Mouse (Mus musculus) spleen, postnatal 4 days (tissue): ENCODE measurements at regions not wholly inside any gene's neighbourhood (a gene's known extent, or its start where the extent isn't known, plus 50 kb on each side); places are given as distances from the start of the nearest gene placed in this dataset.

ENCODE experiments used
- DNase-seq, 2 experiments: peaks; one replicate each; pipeline ENCODE4 v3.0.0; 2022; ENCODE audit warnings: low spot score in 2 of 2

DNA sequence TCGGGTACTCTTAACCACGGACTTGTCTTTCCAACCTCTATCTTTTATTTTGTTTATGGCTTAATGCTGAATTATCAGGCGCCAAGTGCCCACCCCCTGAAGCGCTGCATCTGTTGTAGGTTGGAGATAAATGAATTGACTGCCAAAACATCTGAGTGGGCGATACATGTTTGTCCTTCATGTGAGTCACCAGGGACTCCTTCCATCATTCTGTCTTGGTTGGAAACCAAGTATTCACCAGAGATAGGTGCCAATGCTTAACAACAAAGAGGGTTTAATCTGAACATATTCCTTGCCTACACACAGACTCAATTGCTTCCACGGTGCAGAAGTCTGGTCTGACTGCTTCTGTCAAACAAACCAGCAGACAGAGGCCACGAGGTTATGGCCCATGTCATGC is 203.6 kb downstream of the Rpap3 start:
- DNase-seq, result peak; percentile 2 to 49

DNA sequence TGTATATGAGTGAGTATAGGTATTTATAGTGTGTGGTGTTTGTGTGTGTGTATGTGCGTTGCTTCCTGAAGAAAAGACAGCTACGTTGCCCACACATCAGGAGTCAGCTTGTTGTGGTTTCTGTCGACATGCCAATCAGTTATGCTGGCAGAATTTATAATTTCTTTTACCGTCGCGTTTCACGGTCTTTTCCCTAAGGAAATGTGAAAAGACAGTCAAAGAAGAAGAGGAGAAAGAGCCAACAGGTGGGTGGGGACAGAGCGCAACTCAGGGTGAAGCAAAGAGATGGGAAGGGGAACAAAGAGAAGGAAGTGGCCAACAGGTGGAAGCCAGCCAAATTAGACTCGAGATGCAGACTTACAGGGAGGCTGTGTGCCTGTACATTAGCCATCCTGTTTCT is 204.2 kb downstream of the Rpap3 start:
- DNase-seq, result peak; percentile 11 to 46

- peak; percentile 6 to 53 for DNase-seq
These were observed 205.7 kb downstream of the Rpap3 start for GRCm38 (mm10) chr15:97499821-97500385.

DNA sequence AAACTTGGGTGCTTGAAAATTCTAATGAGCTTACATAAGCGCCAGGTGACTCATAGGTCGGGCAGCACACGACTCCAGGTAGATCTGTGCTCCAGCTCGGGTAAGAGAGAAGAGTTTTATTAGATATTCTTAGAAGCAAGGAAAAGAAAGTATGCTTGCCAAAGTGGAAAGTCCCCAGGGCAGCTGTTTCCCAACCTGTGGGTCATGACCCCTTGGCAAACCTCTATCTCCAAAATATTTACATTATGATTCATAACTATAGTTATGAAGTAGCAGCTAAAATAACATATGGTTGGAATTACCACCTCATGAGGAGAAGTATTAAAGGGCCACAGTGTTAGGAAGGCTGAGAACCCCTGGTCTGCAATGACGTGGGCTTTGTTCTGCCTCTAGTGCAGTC is 206.4 kb downstream of the Rpap3 start:
- peak; percentile 1 to 15 for DNase-seq

DNA sequence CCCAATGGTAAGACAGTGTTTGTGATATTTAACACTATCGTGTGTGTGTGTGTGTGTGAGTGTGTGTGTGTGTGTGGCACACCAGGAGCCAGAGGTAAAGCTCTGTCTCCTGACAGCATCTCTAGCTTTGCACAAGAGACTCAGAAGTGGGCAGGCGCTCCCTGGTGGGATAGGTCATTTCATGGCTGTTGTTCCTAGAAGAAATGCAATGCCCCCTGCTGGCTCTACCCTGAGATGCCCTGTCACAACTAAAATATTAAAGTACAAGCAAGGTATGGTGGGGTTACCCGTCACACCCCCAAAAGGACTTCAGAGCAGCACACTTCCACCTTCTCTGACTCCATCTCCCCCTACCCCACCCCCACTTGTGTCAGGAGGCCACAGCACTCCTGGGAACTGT is 207.2 kb downstream of the Rpap3 start:
- DNase-seq, result peak; percentile 51 to 69

DNA sequence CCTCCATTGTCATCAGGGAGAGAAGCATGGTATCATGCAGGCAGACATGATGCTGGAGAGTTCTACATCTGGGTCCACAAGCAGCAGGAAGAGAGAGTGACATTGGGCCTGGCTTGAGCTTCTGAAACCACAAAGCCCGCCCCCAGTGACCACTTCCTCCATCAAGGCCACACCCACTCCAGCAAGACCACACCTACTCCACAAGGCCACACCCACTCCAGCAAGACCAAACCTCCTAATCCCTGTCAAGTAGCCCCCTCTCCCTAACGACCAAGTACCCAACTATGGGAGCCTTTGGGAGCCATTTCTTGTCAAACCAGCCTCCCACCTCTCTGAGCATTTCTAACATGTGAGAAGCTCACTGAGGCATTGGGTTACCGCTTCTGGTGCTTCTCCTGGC is 209.6 kb downstream of the Rpap3 start:
- peak; percentile 9 to 52 for DNase-seq

- DNase-seq, result peak in 1 of 2 experiments; percentile 19
These were observed 212.3 kb downstream of the Rpap3 start for GRCm38 (mm10) chr15:97493340-97493739.

- DNase-seq, result peak; percentile 1 to 30
These were observed 213.8 kb downstream of the Rpap3 start for GRCm38 (mm10) chr15:97491796-97492195.

DNA sequence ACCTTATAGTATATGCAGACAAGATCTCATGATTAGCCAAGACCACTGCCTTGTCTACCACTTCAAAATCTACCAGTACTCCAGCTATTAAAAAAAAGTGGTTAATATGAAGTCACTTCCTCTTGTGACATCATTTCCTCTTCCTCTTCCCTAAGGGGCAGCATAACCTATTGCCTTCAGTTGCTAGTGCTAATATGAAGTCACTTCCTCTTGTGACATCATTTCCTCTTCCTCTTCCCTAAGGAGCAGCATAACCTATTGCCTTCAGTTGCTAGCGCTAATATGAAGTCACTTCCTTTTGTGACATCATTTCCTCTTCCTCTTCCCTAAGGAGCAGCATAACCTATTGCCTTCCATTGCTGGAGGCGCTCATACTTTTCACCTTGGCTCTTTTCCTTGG is 218.2 kb downstream of the Rpap3 start:
- no peak for DNase-seq

- peak in 1 of 2 experiments; percentile 51 for DNase-seq
These were observed 225.1 kb upstream of the Amigo2 start for GRCm38 (mm10) chr15:97471986-97472779.

GRCm38 (mm10) chr15:97471476-97471875 is 224.4 kb upstream of the Amigo2 start:
- peak; percentile 9 to 50 for DNase-seq

GRCm38 (mm10) chr15:97469684-97470344 is 222.7 kb upstream of the Amigo2 start:
- DNase-seq, result peak in 1 of 2 experiments; percentile 60

DNA sequence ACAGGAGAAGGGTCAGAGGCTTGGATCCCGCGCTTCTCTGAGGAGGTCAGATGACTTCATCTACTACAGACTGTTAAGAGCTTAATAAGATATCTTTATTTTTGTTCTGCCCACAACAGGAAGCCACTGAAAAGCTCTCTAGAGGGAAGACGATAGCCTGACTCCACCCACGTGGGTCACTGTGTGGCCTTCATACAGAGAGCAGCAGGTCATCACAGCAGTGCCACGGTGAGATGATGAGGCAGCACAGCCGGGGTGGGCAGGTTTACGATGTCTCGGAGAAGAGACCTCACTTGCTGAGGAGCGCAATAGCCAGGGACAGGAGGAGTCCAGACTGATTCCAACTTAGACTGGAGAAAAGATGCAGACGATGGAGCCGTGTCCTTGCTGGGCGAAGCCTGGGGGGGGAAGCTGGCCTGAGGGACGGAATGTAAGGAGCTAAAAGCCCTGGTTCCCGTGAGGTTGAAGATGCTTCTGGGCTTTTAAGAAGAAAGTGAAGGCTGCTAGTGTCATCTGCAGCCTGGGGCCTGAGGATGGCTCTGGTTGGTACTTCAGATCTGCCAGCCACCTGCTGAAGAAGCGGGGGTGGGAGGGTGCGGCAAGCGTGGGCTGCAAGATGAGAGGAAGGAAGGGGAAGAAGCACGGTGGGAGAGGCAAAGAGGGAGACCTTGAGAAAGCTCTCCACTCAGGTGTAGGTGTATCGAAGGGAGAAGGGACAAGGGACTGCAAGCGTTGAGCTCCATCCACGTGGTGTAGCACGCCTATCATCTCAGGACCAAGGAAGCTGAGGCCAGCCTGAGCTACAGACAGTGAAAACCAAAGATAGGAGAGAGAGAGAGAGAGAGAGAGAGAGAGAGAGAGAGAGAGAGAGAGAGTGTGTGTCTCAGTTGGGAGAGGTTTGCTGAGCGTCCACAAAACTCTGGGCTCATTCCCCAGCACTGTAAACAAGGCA is 221.9 kb upstream of the Amigo2 start:
- DNase-seq, result peak; percentile 43 to 73

DNA sequence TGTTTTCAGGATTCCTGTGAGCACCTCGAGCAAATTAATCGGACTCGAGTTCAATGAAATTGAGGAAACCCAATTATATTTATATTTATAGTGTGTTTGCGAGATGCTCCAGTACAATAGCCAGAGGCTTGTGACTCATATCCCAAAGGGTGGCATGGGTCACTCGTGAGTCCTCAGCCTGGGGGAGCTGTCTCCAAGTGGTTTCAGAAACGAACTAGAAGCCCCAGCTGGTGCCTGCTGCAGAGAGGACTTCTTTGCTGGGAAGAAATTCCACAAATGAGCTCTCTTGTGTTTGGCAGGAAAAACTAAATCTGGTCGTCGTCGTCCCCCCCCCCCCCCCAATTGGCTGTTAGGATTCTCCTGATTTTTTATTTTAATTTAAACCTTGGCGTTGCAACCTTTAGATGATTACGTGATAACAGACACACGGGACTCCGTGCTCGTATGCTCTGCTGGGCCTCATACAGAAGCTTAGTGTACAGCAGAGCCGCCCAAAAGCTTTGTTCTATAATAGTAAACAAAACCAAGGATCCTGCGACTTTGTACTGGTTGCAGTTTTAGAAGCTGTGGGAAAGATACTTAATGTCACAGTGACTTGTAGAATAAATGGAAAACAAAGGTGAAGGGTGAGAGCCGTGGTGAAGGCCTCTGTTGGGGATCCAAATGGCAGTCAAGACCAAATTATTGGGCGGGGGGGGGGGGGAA is 220.8 kb upstream of the Amigo2 start:
- peak in 1 of 2 experiments; percentile 48 for DNase-seq

GRCm38 (mm10) chr15:97466906-97467465 is 219.9 kb upstream of the Amigo2 start:
- DNase-seq, result peak in 1 of 2 experiments; percentile 57

GRCm38 (mm10) chr15:97466110-97466509 is 219.0 kb upstream of the Amigo2 start:
- DNase-seq, result peak; percentile 55 to 76

GRCm38 (mm10) chr15:97465366-97465765 is 218.3 kb upstream of the Amigo2 start:
- DNase-seq, result peak in 1 of 2 experiments; percentile 65

GRCm38 (mm10) chr15:97464737-97465136 is 217.7 kb upstream of the Amigo2 start:
- peak in 1 of 2 experiments; percentile 58 for DNase-seq

DNA sequence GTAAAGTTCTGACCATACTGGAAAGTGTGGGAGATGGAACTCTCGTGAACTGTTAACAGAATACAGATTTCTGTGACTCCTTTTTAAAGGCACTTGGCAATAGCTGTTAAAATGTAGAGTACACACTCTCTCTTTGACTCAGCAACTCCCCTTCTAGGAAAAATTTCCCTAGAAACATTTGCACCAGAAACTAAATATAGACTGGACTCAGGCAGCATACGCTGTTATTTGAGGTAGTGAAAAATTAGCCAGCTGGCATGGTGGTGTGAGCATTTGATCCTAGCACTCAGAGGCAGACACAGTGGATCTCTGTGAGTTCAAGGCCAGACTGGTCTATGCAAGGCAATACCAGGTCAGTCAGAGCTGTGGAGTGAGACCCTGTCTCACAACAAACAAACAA is 215.5 kb upstream of the Amigo2 start:
- DNase-seq, result peak in 1 of 2 experiments; percentile 48

- peak; percentile 4 to 43 for DNase-seq
These were observed 214.9 kb upstream of the Amigo2 start for GRCm38 (mm10) chr15:97462006-97462405.
